Mouse (Mus musculus) urinary bladder, postnatal 10 days (tissue): Measurements from ENCODE around the gene Nek8.
"Not testable (repeated sequence)": the region's sequence is repeated elsewhere in the genome, so short reads cannot be mapped to it uniquely, and the experiment has no call there.

Source experiments
- DNase-seq: peaks from one replicate; pipeline ENCODE4 v3.0.0; 2022; ENCODE audit warnings: low spot score

Nek8 gene

GRCm38 (mm10) chr11:78140665-78141064 is 35.8 kb downstream of the Nek8 start:
- DNase-seq, result no peak

- DNase-seq, result no peak
Measured at GRCm38 (mm10) chr11:78138023-78138422, 38.5 kb downstream of the Nek8 start.

GRCm38 (mm10) chr11:78137584-78137983 is 38.9 kb downstream of the Nek8 start:
- DNase-seq, result no peak

DNA sequence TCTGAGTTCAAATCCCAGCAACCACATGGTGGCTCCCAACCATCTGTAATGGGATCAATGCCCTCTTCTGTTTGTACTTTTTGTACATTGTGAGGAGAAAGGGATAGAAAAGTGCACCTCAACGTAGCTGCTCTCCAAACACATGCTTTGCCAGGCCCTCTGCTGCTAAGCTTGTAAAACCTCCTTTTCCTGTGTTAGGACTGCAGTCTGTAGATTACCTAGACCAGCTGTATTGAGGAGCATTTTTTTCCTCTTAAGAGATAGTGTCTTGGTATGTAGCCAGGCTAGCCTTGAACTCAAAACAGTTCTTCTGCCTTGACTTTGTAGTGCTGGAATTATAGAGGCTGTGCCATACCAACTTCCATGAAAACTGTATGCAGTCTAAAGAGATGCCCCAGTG is 40.3 kb downstream of the Nek8 start:
- no peak for DNase-seq

DNA sequence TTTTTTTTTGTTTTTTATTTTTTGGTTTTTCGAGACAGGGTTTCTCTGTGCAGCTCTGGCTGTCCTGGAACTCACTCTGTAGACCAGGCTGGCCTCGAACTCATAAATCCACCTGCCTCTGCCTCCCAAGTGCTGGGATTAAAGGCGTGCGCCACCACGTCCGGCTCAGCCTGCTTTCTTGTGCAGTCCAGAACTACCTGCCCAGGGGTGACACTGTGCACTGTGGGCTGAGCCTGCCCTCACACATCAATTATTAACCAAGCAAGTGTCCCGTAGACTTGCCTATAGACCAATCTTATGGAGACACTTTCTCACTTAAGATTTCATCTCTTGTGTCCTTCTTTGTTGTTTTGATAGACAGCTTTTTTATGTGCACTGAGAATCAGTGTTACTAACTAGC is 41.2 kb downstream of the Nek8 start:
- DNase-seq, result not testable (repeated sequence)

GRCm38 (mm10) chr11:78134344-78134743 is 42.1 kb downstream of the Nek8 start:
- DNase-seq, result no peak

DNA sequence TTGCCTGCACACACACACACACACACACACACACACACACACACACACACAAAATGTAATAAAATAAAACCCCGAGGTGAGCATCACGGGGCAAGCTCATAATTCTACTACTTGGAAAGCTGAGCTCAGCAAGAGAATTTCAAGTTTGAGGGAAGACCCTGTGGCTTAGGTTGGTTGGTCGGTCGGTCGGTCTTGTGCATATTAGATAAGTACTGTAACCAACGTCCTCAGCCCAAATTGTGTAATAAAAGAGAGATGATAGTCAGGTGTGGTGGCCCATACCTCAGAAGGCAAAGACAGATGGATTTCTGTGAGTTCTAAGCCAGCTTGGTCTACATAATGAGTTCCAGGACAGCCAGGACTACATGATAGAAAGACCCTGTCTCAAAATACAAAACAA is 42.6 kb downstream of the Nek8 start:
- DNase-seq, result no peak

DNA sequence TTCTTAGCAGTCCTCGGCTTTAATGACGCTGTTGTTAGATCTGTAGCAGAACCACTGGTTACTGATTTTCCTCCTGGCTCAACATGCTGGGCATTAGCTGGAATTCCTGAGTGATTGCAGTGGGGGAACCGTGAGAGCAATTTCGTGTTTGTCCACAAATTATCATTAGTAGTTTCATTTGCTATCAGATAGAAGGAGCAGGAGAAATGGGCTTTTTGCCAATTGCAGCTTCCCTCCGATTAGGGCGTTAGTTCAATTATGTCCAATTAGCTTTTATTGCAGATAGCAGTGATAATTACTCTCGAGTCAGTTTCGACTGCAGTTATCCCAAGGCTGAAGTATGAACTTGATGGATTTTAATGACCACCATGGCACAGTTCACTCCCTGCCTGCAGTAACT is 47.0 kb downstream of the Nek8 start:
- no peak for DNase-seq

DNA sequence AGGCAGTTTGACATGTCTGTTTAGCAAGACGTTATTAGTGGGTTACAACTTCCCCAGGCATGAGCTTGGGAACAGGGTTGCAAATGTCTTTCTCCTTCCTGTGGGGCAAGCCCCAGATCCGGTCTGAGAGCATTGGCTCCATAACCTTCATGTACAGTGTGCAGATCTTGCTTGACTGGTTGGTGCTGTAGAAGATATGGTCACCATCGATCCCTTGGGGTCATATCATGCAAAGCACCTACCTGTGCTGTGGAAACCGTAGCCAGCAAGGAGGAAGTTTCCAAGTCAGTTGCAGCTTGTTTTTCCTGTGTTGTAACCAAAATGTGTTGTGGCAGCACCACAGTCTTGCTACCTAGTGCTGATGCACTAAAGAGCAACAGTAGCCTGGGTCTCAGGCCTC is 49.7 kb downstream of the Nek8 start:
- no peak for DNase-seq

DNA sequence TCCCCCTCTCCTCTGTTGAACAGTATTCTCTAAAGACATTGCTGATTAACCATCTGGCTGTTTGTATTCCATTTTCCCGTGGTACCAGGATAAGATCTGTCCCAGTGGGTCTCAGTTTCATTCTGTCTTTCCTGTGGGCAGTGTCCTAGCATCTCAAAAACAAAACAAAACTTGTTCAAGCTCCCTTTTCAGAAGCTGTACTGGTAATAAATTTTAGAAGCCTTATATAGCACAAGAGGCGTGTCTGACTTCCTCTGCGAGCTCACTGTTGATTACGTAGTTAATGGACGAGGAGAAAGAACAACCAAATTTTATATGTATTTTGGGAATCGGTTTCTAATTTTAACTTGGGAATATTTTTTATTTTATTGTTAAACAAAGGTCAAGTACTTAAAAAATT is 50.8 kb downstream of the Nek8 start:
- no peak for DNase-seq

GRCm38 (mm10) chr11:78123782-78124181 is 52.7 kb downstream of the Nek8 start:
- no peak for DNase-seq

DNA sequence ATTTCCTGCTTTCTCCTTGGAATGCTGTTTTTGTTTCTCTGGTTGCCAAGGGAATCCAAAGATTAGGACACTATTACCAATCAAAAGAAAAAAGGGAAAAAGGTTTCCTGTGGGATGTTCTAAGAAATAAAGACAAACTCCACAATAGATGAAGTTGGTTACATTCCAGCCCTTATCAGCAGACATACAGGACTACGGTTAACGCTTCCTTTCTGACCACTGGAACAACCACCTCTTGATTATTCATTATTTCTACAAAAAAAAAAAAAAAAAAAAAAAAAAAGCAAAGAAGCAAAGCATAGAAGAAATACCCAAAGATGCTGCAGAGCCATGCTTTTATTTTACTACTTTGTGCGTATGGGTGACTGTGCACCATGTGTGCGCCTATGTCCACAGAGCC is 53.7 kb downstream of the Nek8 start:
- DNase-seq, result no peak

DNA sequence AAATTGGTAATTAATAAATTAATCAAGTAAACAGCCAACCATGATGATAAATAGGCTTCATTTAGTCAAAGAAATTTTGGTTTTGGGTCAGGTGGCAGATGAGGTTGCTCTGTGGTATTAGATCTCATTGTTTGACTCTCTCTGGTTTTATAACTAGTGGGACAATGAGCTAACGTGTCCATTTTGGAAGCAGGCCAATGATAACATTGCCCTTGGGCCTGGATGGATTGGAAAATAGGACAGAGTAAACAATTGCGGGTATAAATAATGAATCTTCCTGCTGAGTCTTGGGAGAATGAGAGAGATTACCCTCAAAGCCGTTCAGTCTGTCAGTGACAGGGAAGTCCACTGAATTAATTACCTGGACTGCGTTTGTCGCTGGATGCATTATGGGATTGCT is 55.3 kb downstream of the Nek8 start:
- DNase-seq, result no peak

DNA sequence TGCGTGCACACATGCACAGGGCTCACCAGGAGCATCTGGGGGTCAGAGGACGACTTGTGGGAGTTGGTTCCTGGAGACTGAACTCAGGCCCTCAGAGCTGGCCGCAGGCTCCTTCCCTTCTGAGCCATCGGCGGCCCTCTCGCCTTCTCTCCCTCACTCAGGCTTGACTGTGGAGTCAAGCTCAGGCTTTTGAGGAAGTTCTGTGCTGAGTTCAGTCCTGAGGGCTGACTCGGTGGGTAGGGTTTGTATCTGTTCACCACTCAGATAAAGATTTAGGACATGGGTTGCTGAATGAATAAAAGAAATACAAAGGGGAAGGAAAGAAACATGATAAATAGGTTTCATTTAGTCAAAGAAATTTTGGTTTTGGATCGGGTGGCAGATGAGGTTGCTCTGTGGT is 56.6 kb downstream of the Nek8 start:
- DNase-seq, result no peak

- no peak for DNase-seq
Measured at GRCm38 (mm10) chr11:78118467-78118866, 58.0 kb downstream of the Nek8 start.

GRCm38 (mm10) chr11:78116146-78116410 is 60.4 kb downstream of the Nek8 start:
- no peak for DNase-seq
